Mouse (Mus musculus): ENCODE measurements around the gene Snrpb. TPM values are rescaled to one million over a fixed set of nuclear protein-coding genes. Genes with fewer than 3 reads are reported as not detected.

The Snrpb gene
- total RNA-seq (2021), result 100 to 1,000 TPM; 102 TPM
- long read RNA-seq, experiment 1, transcript Snrpb-201 (7 exons, 1,161 nt), result major isoform, 95 of 109 reads
- long read RNA-seq, experiment 1, partial matches to known transcripts, result 3 of 109 reads
- long read RNA-seq, experiment 1, other reads (novel, unspliced or antisense), result 8 of 109 reads
- long read RNA-seq, experiment 2, transcript Snrpb-203 (8 exons, 1,133 nt), result minor isoform, 5 of 203 reads
- long read RNA-seq, experiment 2, transcript Snrpb-201 (7 exons, 1,161 nt), result major isoform, 179 of 203 reads
- long read RNA-seq, experiment 2, partial matches to known transcripts, result 10 of 203 reads
- long read RNA-seq, experiment 2, other reads (novel, unspliced or antisense), result 9 of 203 reads

- peak; percentile 92 to 93 for DNase-seq (ENCODE audit: low spot score in 2 of 2)
These were observed at the start of gene Snrpb for GRCm38 (mm10) chr2:130178706-130179506. Gene Snrpb (minus strand): TSS chr2:130179403.

- peak; percentile 6 to 21 for DNase-seq (ENCODE audit: low spot score in 2 of 2)
These were observed 32.4 kb upstream of the Snrpb start for GRCm38 (mm10) chr2:130211581-130211980.

DNA sequence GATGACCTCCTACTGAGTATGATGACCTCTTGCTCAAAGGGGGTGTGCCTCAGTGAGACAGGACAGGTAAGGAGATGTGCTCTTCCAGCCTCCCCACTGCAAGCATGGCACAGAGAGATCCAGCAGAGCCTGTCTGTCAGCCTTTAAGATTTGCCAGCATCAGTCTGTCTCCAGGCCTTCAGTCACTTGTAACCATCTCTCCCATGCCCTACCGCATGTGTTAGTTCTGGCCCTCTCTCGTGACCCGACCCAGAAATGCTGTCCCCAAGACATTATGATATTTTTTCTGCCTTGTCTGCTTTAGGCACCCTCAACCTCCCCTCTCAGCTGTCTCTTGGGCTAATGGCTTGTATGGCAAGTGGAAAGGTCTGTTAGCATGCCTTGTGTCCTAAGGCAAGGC is 30.4 kb upstream of the Snrpb start:
- no peak for DNase-seq (ENCODE audit: low spot score in 2 of 2)

- DNase-seq (ENCODE audit: low spot score in 2 of 2), result no peak
These were observed 28.8 kb upstream of the Snrpb start for GRCm38 (mm10) chr2:130207996-130208395.

DNA sequence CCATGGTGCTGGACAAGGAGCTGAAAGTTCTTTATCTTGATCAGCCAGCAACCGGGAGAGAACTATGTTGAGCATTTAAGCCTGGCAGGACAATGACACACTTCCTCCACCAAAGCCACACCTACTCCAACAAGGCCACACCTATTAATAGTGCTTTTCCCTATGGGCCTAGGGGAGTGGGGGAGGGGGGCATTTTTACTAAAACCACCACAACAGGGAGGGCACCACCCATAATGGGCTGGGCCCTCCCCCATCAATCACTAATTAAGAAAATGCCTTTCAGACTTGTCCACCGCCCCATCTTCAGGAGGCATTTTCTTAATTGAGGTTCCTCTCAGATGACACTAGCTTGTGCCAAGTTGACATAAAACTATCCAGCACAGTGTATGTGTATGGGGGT is 28.2 kb upstream of the Snrpb start:
- no peak for DNase-seq (ENCODE audit: low spot score in 2 of 2)

DNA sequence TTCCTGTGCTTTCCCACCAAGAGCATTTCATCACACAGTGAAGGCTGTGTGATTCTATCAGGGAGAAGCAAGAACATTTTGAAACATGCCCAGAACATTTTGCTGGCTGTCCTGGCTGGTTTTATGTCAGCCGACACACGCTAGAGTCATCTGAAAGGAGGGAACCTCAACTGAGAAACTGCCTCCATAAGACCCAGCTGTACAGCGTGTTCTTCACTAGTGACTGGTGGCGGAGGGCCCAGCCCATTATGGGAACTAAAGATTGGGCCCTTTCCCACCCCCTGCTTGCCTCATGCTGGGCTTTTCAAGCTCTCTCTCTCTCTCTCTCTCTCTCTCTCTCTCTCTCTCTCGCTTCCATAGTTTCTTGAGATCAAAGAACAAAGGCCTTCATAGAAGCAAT is 21.8 kb upstream of the Snrpb start:
- no peak for DNase-seq (ENCODE audit: low spot score in 2 of 2)

DNA sequence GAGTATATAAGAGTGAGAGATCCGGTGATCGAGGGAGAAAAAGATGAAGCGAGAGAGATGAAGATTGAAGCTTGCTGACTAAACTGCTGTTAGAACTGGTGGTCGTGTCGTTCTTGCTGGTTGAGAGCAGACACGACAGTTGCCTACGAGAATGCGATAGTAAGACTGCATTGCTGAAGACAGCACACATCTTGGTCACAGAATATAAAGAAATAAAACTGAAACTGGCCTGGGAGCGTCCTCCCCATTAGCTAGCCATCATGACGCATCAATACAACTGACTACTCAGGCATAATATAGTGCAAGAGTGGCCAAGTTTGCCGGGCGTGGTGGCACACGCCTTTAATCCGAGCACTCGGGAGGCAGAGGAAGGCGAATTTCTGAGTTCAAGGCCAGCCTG is 15.7 kb upstream of the Snrpb start, which contains the start of gene Tmc2:
Gene Tmc2 (plus strand): TSS at position 301 of the 400 bp plus-strand sequence.
- no peak for DNase-seq (ENCODE audit: low spot score in 2 of 2)

- no peak for DNase-seq (ENCODE audit: low spot score in 2 of 2)
These were observed 9.2 kb upstream of the Snrpb start for GRCm38 (mm10) chr2:130188391-130188790.

- no peak for DNase-seq (ENCODE audit: low spot score in 2 of 2)
These were observed 360 bp upstream of the Snrpb start for GRCm38 (mm10) chr2:130179507-130180019.

DNA sequence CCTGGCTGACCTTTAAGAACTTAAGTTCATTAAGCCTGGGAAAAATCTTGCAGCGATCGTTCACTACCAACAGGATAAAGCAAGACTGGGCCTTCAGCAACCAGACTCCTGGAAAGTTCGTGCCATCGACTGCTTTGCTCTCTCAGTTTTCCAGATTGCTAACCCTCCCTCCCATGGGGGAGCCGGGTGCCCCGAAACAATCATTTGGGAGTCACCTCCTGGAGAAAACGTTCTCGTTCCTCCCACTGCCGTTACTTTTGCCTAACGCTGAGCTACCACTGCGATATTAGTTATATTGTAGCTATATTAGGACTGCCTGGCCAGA is 860 bp downstream of the Snrpb start:
- no peak for DNase-seq (ENCODE audit: low spot score in 2 of 2)

GRCm38 (mm10) chr2:130176820-130177219 is 2.4 kb downstream of the Snrpb start:
- DNase-seq (ENCODE audit: low spot score in 2 of 2), result no peak

- DNase-seq (ENCODE audit: low spot score in 2 of 2), result no peak
These were observed 7.5 kb downstream of the Snrpb start for GRCm38 (mm10) chr2:130171674-130172073.

DNA sequence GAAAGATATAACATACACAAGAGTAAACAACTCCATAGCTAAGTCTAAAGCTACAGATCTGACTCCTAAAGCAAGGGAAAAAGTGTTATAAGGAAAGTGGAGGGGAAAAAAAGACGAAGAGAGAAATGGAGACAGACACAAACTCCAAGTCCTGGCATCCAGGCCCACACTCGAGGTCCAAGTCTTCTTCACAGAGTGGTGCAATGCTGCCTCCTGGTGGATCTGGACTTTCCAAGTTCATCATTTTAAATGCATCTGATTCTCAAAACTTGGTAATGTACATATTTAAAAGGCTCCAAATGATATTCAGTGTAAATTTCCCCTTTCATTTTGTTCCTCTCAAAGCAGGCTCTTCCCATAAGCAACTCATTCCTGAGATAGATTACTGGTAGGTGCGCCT is 11.3 kb downstream of the Snrpb start:
- peak; percentile 42 to 67 for DNase-seq (ENCODE audit: low spot score in 2 of 2)

GRCm38 (mm10) chr2:130166311-130167214 is 12.6 kb downstream of the Snrpb start:
- peak; percentile 60 to 72 for DNase-seq (ENCODE audit: low spot score in 2 of 2)

DNA sequence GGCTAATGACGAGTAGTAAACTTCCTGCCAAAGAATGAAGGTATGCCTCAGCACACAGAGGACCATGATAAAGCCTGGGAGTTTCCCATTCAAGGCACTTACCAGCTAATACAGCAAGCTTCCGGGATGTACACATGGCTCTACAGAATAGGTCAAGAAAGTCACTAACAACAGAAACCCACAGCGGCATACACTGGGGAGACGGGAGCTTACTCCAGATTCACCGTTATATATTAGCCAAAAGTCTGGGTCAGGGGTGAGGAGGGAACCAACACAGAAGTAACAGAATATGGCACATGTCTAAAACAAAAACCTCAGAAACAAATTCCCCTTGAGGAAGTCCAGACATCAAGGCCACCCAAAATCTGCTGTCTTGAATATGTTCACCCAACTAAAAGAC is 16.5 kb downstream of the Snrpb start:
- no peak for DNase-seq (ENCODE audit: low spot score in 2 of 2)

DNA sequence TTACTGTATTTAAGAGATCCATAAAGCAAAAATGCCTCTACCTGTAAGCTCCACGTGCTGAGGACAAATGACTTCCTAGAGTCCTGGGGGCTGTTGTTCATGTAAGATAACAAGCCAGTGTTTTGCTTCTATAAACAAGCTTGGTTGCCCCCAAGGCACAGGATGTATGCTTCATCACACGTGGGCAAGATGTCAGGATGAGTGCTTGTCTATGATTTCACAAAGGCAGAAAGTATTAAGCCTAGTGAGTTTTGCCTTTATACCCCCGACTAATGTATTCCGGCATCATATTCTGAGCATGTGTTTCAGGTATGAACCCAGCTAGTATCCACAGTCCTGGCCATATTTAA is 21.1 kb downstream of the Snrpb start:
- no peak for DNase-seq (ENCODE audit: low spot score in 2 of 2)

- DNase-seq (ENCODE audit: low spot score in 2 of 2), result no peak
These were observed 21.7 kb downstream of the Snrpb start for GRCm38 (mm10) chr2:130157231-130158087.

DNA sequence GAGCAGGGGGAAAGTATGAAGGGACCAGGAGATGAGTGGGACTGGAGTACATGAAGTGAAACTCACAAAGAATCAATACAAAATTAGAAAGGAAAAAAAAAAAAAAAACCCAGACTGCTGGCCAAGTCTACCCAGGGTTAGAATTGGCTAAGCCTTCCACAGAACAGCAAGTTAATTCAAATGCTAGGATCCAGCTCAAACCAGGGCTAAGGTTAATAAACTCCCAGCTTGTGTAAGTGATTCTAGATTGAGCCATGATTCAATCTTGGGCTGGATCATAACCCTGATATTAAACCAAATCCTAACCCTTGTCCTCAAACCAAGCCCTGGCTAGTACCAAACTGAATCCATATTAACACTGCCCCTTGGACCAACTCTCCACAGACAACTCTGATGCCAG is 23.4 kb downstream of the Snrpb start:
- no peak for DNase-seq (ENCODE audit: low spot score in 2 of 2)

DNA sequence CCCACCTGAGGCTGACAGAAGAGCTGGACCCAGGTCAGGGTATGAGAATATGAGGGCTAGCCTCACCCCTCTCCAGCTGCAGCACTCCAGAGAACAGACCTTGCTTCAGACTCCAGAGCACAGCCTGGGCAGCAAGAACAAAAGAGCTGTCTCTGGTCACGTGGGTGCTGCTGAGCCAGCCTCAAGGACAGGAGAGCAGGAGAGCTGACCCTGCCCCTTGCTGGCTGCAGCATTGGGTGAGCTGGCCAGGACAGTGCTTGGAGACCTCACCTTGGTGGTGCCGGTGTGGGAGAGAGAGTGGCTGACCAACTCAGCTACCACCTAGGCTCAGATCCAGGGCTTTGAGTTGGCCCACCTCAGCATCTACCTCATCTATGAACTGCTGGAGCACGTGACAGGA is 24.0 kb downstream of the Snrpb start:
- no peak for DNase-seq (ENCODE audit: low spot score in 2 of 2)

DNA sequence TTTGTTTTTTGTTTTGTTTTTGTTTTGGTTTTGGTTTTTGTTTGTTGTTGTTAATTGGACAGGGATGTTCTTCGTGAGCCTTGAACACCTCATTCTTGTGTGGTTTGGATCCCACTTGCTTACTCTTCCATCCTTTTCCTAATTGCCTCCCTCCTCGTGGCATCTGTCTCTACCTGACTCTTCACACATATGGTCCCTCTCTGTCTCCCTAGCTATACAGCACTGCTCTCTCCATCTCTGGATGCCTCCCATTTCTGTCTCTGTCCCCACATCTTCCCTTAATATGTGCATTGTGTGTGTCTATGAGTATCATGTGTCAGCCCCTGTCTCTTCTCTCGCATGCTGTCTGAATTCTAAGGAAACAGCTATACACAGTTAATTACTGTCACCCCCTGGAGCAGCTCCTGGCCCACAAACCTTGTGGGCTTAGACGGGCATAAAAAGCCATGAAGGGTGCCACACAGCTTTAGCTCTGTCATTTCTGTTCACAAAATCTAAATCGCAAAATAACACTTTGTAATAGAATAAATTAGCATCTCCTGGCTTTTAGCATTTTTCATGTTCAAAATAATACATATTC is 33.0 kb downstream of the Snrpb start:
- no peak for DNase-seq (ENCODE audit: low spot score in 2 of 2)

All from layer of hippocampus, postnatal 14 days (tissue).